Mouse (Mus musculus) cerebellum, adult 2 months (tissue): ENCODE results near the gene Scn3b. TPM values are rescaled to one million over a fixed set of nuclear protein-coding genes. Genes with fewer than 3 reads are reported as not detected.

Experiments used
- DNase-seq, 2 experiments: peaks; one replicate each; pipeline ENCODE4 v3.0.0; 2021
- H3K27ac ChIP-seq: fragments of 200-500 bp; 2 replicates; pipeline ENCODE4 v1.5.1; 2012; ENCODE audit warnings: low read length, control low read depth, inconsistent platforms; ENCODE audit not compliant: insufficient read depth
- H3K27me3 ChIP-seq: fragments of 200-500 bp; 2 replicates; pipeline ENCODE4 v1.6.1; 2012; ENCODE audit warnings: inconsistent platforms, mild to moderate bottlenecking, low read length, moderate library complexity; ENCODE audit not compliant: control insufficient read depth, insufficient read depth
- H3K4me1 ChIP-seq: fragments of 200-500 bp; 2 replicates; pipeline ENCODE4 v1.6.1; 2011; ENCODE audit warnings: low read length; ENCODE audit not compliant: control insufficient read depth, insufficient read depth
- H3K4me3 ChIP-seq: fragments of 200-500 bp; replicated peaks from 2 replicates; pipeline ENCODE3; 2011; ENCODE audit warnings: mild to moderate bottlenecking, low read depth, low read length, control low read depth; ENCODE audit not compliant: insufficient read depth
- CTCF ChIP-seq: fragments of 200-500 bp; IDR thresholded peaks from 2 replicates; pipeline ENCODE4 v1.5.1; 2011; ENCODE audit warnings: low read depth, mild to moderate bottlenecking, control low read depth, low read length, moderate library complexity, borderline replicate concordance; ENCODE audit not compliant: insufficient read depth
- POLR2A ChIP-seq: fragments of 200-500 bp; IDR thresholded peaks from 2 replicates; pipeline ENCODE4 v1.6.1; 2011; ENCODE audit warnings: low read length, control low read depth, borderline replicate concordance; ENCODE audit not compliant: insufficient read depth
- WGBS: fragments of 180-500 bp; shearing (Covaris S2); methylation state at CpG from one replicate; pipeline ENCODE4 v1.1.7; 2018; 5-methylcytosine and 5-hydroxymethylcytosine counted together
- polyA plus RNA-seq: library from polyadenylated mRNA; depleted of rRNA; stranded (reverse); fragments of >200 nt; gene quantifications from 2 replicates; pipeline ENCODE4 v1.2.3, GENCODE M21; 2012

Scn3b gene
- polyA plus RNA-seq, 1 experiment: 10.1 TPM

DNA sequence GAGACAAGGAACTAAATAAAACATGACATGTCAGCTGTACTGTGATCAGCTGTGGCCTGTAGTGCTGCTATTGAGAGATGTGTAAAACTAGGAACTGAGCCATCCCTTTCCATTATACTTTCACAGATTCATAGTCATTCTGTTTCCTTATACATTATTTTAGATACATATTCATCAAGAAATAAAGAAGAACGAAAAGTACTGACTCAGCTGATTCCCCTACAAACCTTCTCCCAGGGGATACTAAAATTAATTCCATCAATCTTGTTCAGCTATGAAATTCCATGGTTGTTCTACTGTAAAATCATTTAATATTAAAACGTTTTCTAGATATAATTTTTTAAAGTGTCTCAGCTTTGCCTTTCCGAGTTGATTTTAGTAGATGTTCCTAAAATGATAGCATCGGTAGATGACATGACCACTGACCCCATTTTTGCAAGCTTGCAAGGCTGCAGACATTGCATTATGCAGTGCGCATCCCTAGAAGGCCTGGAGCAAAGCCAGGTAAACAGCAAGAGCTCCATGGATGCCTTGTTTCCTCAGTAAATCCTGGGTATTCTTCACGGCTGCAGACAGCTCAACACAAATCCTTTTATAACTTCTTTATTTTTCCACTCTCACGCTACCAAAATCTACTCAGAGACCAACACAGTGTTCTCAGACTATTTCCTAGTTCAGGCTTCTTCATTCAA is 22.9 kb upstream of the Scn3b start:
- peaks cover 4% of the 10 kb centered on the region for H3K4me1 ChIP-seq
- DNase-seq: peak in 1 of 2 experiments; percentile 31
- H3K27me3 ChIP-seq: no peaks in the 10 kb centered on the region
- 48% methylated on average over 7 of the region's 7 CpGs for WGBS
- H3K27ac ChIP-seq: no peak overlapping the region
- no peak for TF ChIP-seq CTCF
- no peak for TF ChIP-seq POLR2A
- no peak overlapping the region for H3K4me3 ChIP-seq

DNA sequence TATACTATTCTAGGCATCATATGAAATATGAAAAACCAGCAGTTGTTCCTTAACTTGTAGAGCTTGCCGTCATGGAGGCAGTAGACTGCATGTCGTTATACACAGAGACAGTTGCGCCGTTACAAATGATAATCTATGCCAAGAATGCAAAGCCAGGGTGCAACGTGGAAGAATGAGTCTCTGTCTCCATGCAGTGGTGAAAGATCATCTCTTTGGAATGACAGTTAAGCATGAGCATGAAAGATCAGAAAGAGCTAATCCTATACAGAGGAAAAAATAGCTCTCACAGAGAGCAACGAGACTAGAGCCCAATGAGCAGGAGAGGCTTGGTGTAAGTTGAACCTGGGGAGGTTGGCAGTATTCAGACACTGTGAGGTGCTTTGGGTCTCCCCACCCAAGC is 22.3 kb upstream of the Scn3b start:
- Histone ChIP-seq H3K27ac (no peak overlapping the region), H3K4me3 (no peak overlapping the region), H3K27me3 (no peaks in the 10 kb centered on the region), H3K4me1 (no peaks in the 10 kb centered on the region; the same call in 1 of the 2 replicates)
- no peak for TF ChIP-seq POLR2A
- TF ChIP-seq CTCF: no peak
- no peak for DNase-seq
- WGBS: 46% methylated on average over 6 of the region's 6 CpGs

DNA sequence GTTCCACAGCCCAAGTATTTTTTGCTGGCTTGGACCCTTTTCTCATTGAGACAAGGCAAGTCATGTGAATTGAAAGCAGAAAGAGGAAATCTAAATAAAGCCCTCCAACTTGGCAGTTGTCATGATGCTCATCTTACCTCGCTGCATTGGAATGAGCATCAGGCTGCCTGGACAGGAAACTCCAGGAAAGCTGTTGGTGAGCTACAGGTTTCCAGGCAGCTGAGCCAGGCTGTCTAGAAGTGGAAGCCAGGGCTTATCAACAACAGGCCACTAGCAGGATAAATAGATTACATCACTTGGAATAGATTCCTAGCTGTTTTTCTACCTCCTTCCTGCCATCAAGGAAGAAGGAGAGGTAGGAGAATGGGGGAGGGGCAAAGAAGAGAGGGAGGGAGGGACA is 19.9 kb upstream of the Scn3b start:
- TF ChIP-seq CTCF (no peak), POLR2A (no peak)
- no peak overlapping the region for H3K4me3 ChIP-seq
- H3K4me1 ChIP-seq: no peaks in the 10 kb centered on the region; the same call in 1 of the 2 replicates
- no peak for DNase-seq
- no peaks in the 10 kb centered on the region for H3K27me3 ChIP-seq
- H3K27ac ChIP-seq: no peak overlapping the region
- WGBS: 54% methylated on average over 1 of the region's 1 CpGs

DNA sequence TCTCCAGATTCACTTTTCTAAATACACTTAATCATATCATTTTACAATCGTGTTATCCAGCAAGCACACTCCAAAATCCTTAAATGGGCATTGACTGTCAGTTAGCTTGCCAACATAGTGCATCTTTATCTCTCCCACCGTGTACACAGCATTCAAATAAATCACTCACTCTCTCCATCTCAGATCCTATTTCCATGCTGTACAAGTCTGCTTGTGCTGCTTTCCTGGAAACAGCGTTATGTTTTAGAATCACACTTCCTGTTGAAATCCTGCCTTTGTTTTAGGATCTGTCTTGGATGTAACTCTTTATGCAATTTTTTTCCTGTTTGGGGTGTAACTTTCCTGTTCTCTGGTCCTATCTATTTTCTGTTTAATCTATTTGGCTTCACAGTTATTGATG is 16.6 kb upstream of the Scn3b start:
- no peaks in the 10 kb centered on the region for H3K4me1 ChIP-seq
- WGBS: 55% methylated on average over 3 of the region's 3 CpGs
- DNase-seq: no peak
- H3K27me3 ChIP-seq: no peaks in the 10 kb centered on the region
- TF ChIP-seq POLR2A: no peak
- no peak for TF ChIP-seq CTCF
- H3K4me3 ChIP-seq: no peak overlapping the region
- no peak overlapping the region for H3K27ac ChIP-seq

- Histone ChIP-seq H3K27me3 (no peaks in the 10 kb centered on the region; the same call in 1 of the 2 replicates), H3K4me1 (0 out of 2 replicates have a peak, but pooled peaks cover 6% of the 10 kb centered on the region), H3K27ac (no peak overlapping the region), H3K4me3 (no peak overlapping the region)
- DNase-seq: no peak
- TF ChIP-seq POLR2A (no peak), CTCF (no peak)
- 71% methylated on average over 6 of the region's 6 CpGs for WGBS
Observed at GRCm38 (mm10) chr9:40263874-40264273, 5.1 kb upstream of the Scn3b start.

- Histone ChIP-seq H3K27me3 (no peaks in the 10 kb centered on the region; the same call in 1 of the 2 replicates), H3K4me1 (peaks cover 6% of the 10 kb centered on the region; the same call in 1 of the 2 replicates), H3K4me3 (no peak overlapping the region), H3K27ac (no peak overlapping the region)
- no peak for DNase-seq
- TF ChIP-seq CTCF (no peak), POLR2A (no peak)
- WGBS: 6% methylated on average over 21 of the region's 21 CpGs
Observed at GRCm38 (mm10) chr9:40268040-40268747, 823 bp upstream of the Scn3b start.

- no peaks in the 10 kb centered on the region; the same call in 1 of the 2 replicates for H3K27me3 ChIP-seq
- WGBS: 6% methylated on average over 4 of the region's 4 CpGs
- no peak overlapping the region for H3K27ac ChIP-seq
- peaks cover 6% of the 10 kb centered on the region; the same call in 1 of the 2 replicates for H3K4me1 ChIP-seq
- peak overlapping the region; percentile 50 for H3K4me3 ChIP-seq
- no peak for TF ChIP-seq POLR2A
- TF ChIP-seq CTCF: no peak
- DNase-seq: no peak
Observed at GRCm38 (mm10) chr9:40268748-40269102, 292 bp upstream of the Scn3b start.

GRCm38 (mm10) chr9:40269880-40270279 is 863 bp downstream of the Scn3b start:
- TF ChIP-seq POLR2A: no peak
- no peak for TF ChIP-seq CTCF
- 23% methylated on average over 8 of the region's 8 CpGs for WGBS
- Histone ChIP-seq H3K27me3 (no peaks in the 10 kb centered on the region; the same call in 1 of the 2 replicates), H3K4me3 (peak overlapping the region; percentile 50), H3K27ac (no peak overlapping the region), H3K4me1 (peaks cover 6% of the 10 kb centered on the region; the same call in 1 of the 2 replicates)
- DNase-seq: no peak

GRCm38 (mm10) chr9:40271075-40271474 is 2.1 kb downstream of the Scn3b start:
- no peaks in the 10 kb centered on the region; the same call in 1 of the 2 replicates for H3K27me3 ChIP-seq
- H3K27ac ChIP-seq: no peak overlapping the region
- no peak for DNase-seq
- no peak overlapping the region for H3K4me3 ChIP-seq
- WGBS: 71% methylated on average over 3 of the region's 3 CpGs
- TF ChIP-seq POLR2A (no peak), CTCF (no peak)
- peaks cover 6% of the 10 kb centered on the region; the same call in 1 of the 2 replicates for H3K4me1 ChIP-seq
